Mouse (Mus musculus) MEL (cell line): Measurements from ENCODE around the gene C8b.

ENCODE experiments used
- CTCF ChIP-seq, 3 experiments: IDR thresholded peaks in 2 of 3; conservative IDR thresholded peaks in 1 of 3; 2 replicates each; pipeline ENCODE4 v1.5.1; 2011 to 2012; ENCODE audit warnings: low read length in 3 of 3, low read depth in 2 of 3, mild to moderate bottlenecking in 2 of 3, improper control_type of control experiment in 1 of 3, inconsistent platforms in 1 of 3, mixed read lengths in 1 of 3, moderate library complexity in 1 of 3; ENCODE audit not compliant: control insufficient read depth in 1 of 3, insufficient read depth in 1 of 3, poor library complexity in 1 of 3, severe bottlenecking in 1 of 3
- KAT2A ChIP-seq: conservative IDR thresholded peaks from 2 replicates; pipeline ENCODE4 v1.6.1; 2012; ENCODE audit warnings: low read depth, low read length, improper control_type of control experiment, inconsistent platforms
- MAFK ChIP-seq: IDR thresholded peaks from 2 replicates; pipeline ENCODE4 v1.6.1; 2011; ENCODE audit warnings: low read depth, mild to moderate bottlenecking, low read length, improper control_type of control experiment, borderline replicate concordance
- MXI1 ChIP-seq: IDR thresholded peaks from 2 replicates; pipeline ENCODE4 v1.6.1; 2011; ENCODE audit warnings: mild to moderate bottlenecking, low read depth, low read length, improper control_type of control experiment
- MYB ChIP-seq: IDR thresholded peaks from 2 replicates; pipeline ENCODE4 v1.6.1; 2011; ENCODE audit warnings: mild to moderate bottlenecking, low read depth, low read length, improper control_type of control experiment
- POLR2A ChIP-seq, 2 experiments: IDR thresholded peaks; 2 replicates each; pipeline ENCODE4 v1.6.1; 2011 to 2012; ENCODE audit warnings: low read length in 2 of 2, mild to moderate bottlenecking in 2 of 2, control low read depth in 1 of 2, improper control_type of control experiment in 1 of 2, low read depth in 1 of 2, moderate library complexity in 1 of 2; ENCODE audit not compliant: control insufficient read depth in 1 of 2, insufficient read depth in 1 of 2, poor library complexity in 1 of 2
- RAD21 ChIP-seq: IDR thresholded peaks from 2 replicates; pipeline ENCODE4 v1.6.1; 2011; ENCODE audit warnings: mild to moderate bottlenecking, low read depth, low read length, improper control_type of control experiment
- RCOR1 ChIP-seq: IDR thresholded peaks from 2 replicates; pipeline ENCODE4 v1.6.1; 2012; ENCODE audit warnings: low read depth, mild to moderate bottlenecking, inconsistent platforms, low read length, improper control_type of control experiment
- TBP ChIP-seq: IDR thresholded peaks from 2 replicates; pipeline ENCODE4 v1.8.0; 2011; ENCODE audit warnings: low read depth, low read length, improper control_type of control experiment
- UBTF ChIP-seq: IDR thresholded peaks from 2 replicates; pipeline ENCODE4 v1.6.1; 2012; ENCODE audit warnings: low read depth, mild to moderate bottlenecking, inconsistent platforms, low read length, improper control_type of control experiment, moderate library complexity, borderline replicate concordance; ENCODE audit not compliant: insufficient read depth
- USF1 ChIP-seq: IDR thresholded peaks from 2 replicates; pipeline ENCODE4 v1.6.1; 2014; ENCODE audit warnings: low read depth, mild to moderate bottlenecking, inconsistent platforms, low read length, improper control_type of control experiment, moderate library complexity
- ZC3H11A ChIP-seq: IDR thresholded peaks from 2 replicates; pipeline ENCODE4 v1.6.1; 2012; ENCODE audit warnings: low read depth, mild to moderate bottlenecking, inconsistent platforms, low read length, improper control_type of control experiment
- ZNF384 ChIP-seq: IDR thresholded peaks from 2 replicates; pipeline ENCODE4 v1.6.1; 2012; ENCODE audit warnings: low read depth, mild to moderate bottlenecking, inconsistent platforms, low read length, improper control_type of control experiment

- TF ChIP-seq CTCF (IDR thresholded peaks at IDR 0.05 in 2 of 3, conservative IDR thresholded peaks at IDR 0.05 in 1 of 3; ENCODE audit: control insufficient read depth in 1 of 3, insufficient read depth in 1 of 3, low read depth in 2 of 3, low read length in 3 of 3, poor library complexity in 1 of 3, severe bottlenecking in 1 of 3) (no peak), MXI1 (no peak), POLR2A (IDR thresholded peaks at IDR 0.05; ENCODE audit: control insufficient read depth in 1 of 2, insufficient read depth in 1 of 2, low read depth in 1 of 2, low read length in 2 of 2, poor library complexity in 1 of 2) (no peak), USF1 (no peak), MAFK (no peak), ZNF384 (no peak), KAT2A (no peak), RAD21 (no peak), ZC3H11A (no peak), TBP (no peak), UBTF (no peak), RCOR1 (no peak), MYB (no peak)
Observed at GRCm38 (mm10) chr4:104817509-104817908, 51.4 kb downstream of the C8b start.
